Mouse (Mus musculus) hindbrain, embryonic 10.5 days (tissue): ENCODE measurements around the gene Ier3. TPM values are rescaled to one million over a fixed set of nuclear protein-coding genes. Genes with fewer than 3 reads are reported as not detected.
A peak's percentile ranks its signal among the peaks of the same experiment; 100 is the strongest.

ENCODE experiments used
- DNase-seq: peaks from one replicate; pipeline ENCODE4 v3.0.0-alpha.2; 2017; ENCODE audit warnings: low spot score
- H3K27ac ChIP-seq: fragments of 300-500 bp; sonication (generic); 2 replicates; pipeline ENCODE4 v1.5.1; 2016; ENCODE audit warnings: mild to moderate bottlenecking, moderate library complexity
- H3K27me3 ChIP-seq: fragments of 300-500 bp; sonication (generic); 2 replicates; pipeline ENCODE4 v1.6.1; 2016; ENCODE audit warnings: mild to moderate bottlenecking; ENCODE audit not compliant: poor library complexity, insufficient read depth, severe bottlenecking
- H3K36me3 ChIP-seq: fragments of 300-500 bp; sonication (generic); 2 replicates; pipeline ENCODE4 v1.6.1; 2016; ENCODE audit warnings: mild to moderate bottlenecking, moderate library complexity
- H3K4me1 ChIP-seq: fragments of 300-500 bp; sonication (generic); replicated peaks from 2 replicates; pipeline ENCODE4 v1.6.1; 2016; ENCODE audit warnings: mild to moderate bottlenecking
- H3K4me3 ChIP-seq: fragments of 300-500 bp; sonication (generic); 2 replicates; pipeline ENCODE4 v1.5.1; 2016; ENCODE audit warnings: mild to moderate bottlenecking, moderate library complexity
- H3K9me3 ChIP-seq: fragments of 300-500 bp; sonication (generic); 2 replicates; pipeline ENCODE4 v1.6.1; 2016; ENCODE audit warnings: mild to moderate bottlenecking, moderate library complexity
- WGBS: fragments of 180-500 bp; shearing (Covaris S2); methylation state at CpG from one replicate; pipeline ENCODE4 v1.1.7; 2016; 5-methylcytosine and 5-hydroxymethylcytosine counted together
- polyA plus RNA-seq: library from polyadenylated mRNA; unstranded; fragments of >200 nt; fragmentation: Nextera tagmentation; extraction: Ambion mirVana; gene quantifications from 2 replicates; pipeline ENCODE4 v1.2.1, GENCODE M21; 2016

Gene Ier3
- polyA plus RNA-seq, 1 experiment from 2014 or later, result 4.8 TPM

DNA sequence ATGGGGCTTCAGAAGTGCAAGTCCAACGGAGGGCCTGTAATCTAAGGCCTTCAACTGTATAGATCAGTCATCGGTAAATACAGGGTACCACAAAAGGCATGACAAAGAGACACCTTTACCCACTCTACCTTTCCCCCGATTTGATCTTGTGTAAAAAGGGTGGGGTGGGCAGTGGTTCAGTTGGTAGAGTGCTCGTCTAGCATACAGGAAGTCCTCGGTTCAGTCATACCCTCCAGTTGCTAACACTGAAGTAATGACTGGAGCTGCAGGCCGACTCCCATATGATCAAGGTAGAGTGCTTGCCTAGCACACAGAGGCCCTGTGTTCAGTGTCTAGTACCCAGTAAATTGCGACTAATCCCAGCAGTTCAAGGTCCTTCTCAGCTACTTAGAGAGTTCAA is 7.8 kb upstream of the Ier3 start:
- Histone ChIP-seq H3K27ac (no peak overlapping the region), H3K9me3 (no peaks in the 10 kb centered on the region), H3K4me1 (peaks cover 11% of the 10 kb centered on the region), H3K4me3 (no peak overlapping the region), H3K36me3 (no peaks in the 10 kb centered on the region), H3K27me3 (0 out of 2 replicates have a peak, but pooled peaks cover 14% of the 10 kb centered on the region)
- no peak for DNase-seq
- 91% methylated on average over 7 of the region's 7 CpGs for WGBS

DNA sequence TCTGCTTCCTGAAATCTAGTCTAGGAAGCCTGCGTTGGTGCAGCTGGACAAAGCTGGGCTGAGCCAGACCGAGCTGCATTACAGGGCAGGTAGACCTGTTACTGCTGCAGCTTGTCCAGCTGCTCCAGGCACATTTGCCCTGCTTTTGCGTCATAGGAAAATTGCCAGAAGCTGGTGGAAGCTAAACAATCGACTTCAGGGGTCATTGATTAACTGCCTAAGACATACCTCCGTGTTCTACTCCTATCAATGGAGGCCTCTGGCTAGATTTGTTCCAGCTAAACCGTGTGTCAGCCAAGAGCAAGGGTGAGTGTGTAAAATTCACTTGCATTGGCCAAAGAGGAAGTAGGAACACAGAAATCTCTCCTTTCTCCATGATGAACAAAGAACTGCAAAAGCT is 6.8 kb upstream of the Ier3 start:
- peaks cover 21% of the 10 kb centered on the region; the same call in 1 of the 2 replicates for H3K27me3 ChIP-seq
- DNase-seq, result no peak
- H3K27ac ChIP-seq, result no peak overlapping the region
- no peak overlapping the region for H3K4me3 ChIP-seq
- H3K36me3 ChIP-seq, result no peaks in the 10 kb centered on the region
- H3K9me3 ChIP-seq, result no peaks in the 10 kb centered on the region
- H3K4me1 ChIP-seq, result peaks cover 11% of the 10 kb centered on the region
- WGBS, result 71% methylated on average over 6 of the region's 6 CpGs

DNA sequence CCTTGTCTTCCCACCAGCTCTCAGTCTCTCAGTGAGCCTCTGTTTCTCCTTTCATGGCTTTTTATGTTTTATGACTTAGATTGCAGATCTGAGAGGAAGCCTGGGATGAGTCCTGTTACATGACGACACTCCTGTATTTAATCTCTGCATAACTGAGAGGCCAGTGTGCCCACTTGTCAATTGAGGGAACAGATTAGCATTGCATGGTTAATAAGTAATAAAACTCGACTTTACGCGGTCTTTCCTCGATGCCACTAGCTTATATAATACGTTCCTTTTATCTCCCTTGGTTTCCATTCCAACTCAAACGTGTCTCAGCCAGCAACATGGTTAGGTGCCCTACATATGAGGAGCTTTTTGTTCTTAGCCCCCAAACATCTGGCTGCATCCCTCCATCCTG is 5.6 kb upstream of the Ier3 start:
- no peaks in the 10 kb centered on the region for H3K9me3 ChIP-seq
- H3K27ac ChIP-seq, result no peak overlapping the region
- WGBS, result 74% methylated on average over 7 of the region's 7 CpGs
- DNase-seq, result no peak
- H3K27me3 ChIP-seq, result peaks cover 32% of the 10 kb centered on the region; the same call in 1 of the 2 replicates
- H3K4me1 ChIP-seq, result peaks cover 16% of the 10 kb centered on the region
- no peaks in the 10 kb centered on the region for H3K36me3 ChIP-seq
- H3K4me3 ChIP-seq, result no peak overlapping the region

DNA sequence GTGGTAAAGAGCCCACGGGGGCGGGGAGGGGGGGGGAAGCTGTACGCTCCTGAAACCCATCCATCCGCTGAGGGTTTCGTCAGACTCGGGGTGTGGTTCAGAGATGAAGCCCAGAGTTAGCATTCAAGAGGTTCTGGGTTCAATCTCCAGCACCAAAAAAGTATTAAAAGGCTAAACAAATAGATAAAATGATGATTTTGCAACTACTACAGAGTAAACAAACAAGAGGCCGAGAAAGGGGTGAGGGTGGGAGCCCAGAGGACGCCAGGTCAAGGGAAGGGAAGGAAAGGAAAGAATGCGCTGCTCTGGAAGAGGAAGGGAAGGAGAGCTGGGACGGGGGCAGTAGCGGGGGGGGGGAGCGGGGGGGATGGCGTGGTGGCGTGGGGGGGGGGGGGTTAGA is 4.8 kb upstream of the Ier3 start:
- no peak for DNase-seq
- H3K27ac ChIP-seq, result 0 out of 2 replicates have a peak overlapping the region, but pooled peaks have one; percentile 50
- no peaks in the 10 kb centered on the region for H3K36me3 ChIP-seq

DNA sequence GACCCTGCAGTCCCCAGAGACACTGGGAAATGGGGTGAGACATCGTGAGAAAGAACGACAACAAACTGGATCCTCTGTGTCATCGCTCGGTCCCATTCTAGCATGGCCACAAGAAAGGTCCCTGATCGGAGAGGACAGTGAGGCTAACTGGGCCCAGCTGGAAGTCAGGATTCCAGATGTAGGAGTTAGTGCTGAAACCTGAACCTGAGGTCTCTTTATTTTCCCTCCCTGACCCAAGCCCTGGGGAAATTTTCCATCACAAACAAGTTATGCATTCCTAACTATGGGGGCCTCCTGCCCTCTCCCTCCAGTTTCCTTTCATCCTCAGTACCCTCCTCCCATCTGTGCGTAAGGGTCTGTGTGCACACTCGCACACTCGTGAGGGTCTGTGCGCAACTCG is 4.3 kb upstream of the Ier3 start:
- DNase-seq, result peak; percentile 32
- Histone ChIP-seq H3K36me3 (no peaks in the 10 kb centered on the region), H3K4me1 (peaks cover 30% of the 10 kb centered on the region), H3K27ac (0 out of 2 replicates have a peak overlapping the region, but pooled peaks have one; percentile 50), H3K27me3 (peaks cover 46% of the 10 kb centered on the region; the same call in 1 of the 2 replicates), H3K9me3 (no peaks in the 10 kb centered on the region), H3K4me3 (0 out of 2 replicates have a peak overlapping the region, but pooled peaks have one; percentile 6)
- WGBS, result 46% methylated on average over 10 of the region's 10 CpGs

More for the DNA sequence above, 4.8 kb upstream of the Ier3 start:
- peaks cover 24% of the 10 kb centered on the region for H3K4me1 ChIP-seq
- H3K4me3 ChIP-seq, result 0 out of 2 replicates have a peak overlapping the region, but pooled peaks have one; percentile 6
- 27% methylated on average over 14 of the region's 14 CpGs for WGBS
- H3K9me3 ChIP-seq, result no peaks in the 10 kb centered on the region
- H3K27me3 ChIP-seq, result peaks cover 41% of the 10 kb centered on the region; the same call in 1 of the 2 replicates

DNA sequence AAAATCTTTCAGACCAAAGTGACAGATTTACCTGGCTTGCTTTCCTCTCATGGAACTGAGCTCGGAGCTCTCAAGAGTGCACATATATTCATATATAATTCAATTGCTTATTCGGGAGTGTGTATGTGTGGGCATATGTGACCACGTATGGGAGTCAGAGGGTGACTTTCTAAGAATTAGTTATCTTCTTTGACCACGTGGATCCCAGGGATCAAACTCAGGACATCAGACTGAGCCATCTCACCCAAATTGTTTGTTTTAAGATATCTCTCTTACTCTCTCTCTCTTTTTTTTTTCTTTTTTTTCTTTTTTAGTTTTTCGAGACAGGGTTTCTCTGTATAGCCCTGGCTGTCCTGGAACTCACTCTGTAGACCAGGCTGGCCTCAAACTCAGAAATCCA is 1.4 kb upstream of the Ier3 start:
- Histone ChIP-seq H3K27me3 (peaks cover 47% of the 10 kb centered on the region; the same call in 1 of the 2 replicates), H3K36me3 (peaks cover 6% of the 10 kb centered on the region; the same call in 1 of the 2 replicates)
- 80% methylated on average over 5 of the region's 5 CpGs for WGBS

DNA sequence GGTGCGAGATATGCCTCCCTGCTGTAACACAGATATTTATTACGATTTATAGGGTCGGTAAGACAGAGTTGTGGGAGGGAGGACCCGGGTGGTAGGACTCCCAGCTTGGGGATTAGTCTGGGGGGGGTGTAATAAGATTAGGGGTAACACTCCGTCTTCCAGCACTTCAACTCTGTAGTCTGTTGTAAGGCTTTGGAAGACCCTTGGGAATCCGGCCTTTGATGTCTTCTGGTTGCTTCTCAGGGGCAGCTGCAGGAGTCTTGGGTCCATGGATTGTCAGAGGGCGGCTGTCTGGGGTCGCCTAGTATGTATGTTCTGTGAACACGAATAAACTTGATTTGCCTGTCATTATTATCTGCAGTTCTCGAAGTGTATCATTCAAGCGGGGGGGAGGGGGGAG is 1.1 kb downstream of the Ier3 start:
- H3K27ac ChIP-seq, result peak overlapping the region; percentile 95
- H3K4me3 ChIP-seq, result peak overlapping the region; percentile 77
- H3K27me3 ChIP-seq, result peaks cover 33% of the 10 kb centered on the region; the same call in 1 of the 2 replicates
- no peak for DNase-seq
- H3K9me3 ChIP-seq, result no peaks in the 10 kb centered on the region
- H3K36me3 ChIP-seq, result peaks cover 30% of the 10 kb centered on the region
- 3% methylated on average over 11 of the region's 11 CpGs for WGBS
- peaks cover 38% of the 10 kb centered on the region for H3K4me1 ChIP-seq

More for the DNA sequence above, 1.4 kb upstream of the Ier3 start:
- no peak overlapping the region for H3K4me3 ChIP-seq
- no peak for DNase-seq
- H3K27ac ChIP-seq, result no peak overlapping the region
- no peaks in the 10 kb centered on the region for H3K9me3 ChIP-seq
- H3K4me1 ChIP-seq, result peaks cover 49% of the 10 kb centered on the region

DNA sequence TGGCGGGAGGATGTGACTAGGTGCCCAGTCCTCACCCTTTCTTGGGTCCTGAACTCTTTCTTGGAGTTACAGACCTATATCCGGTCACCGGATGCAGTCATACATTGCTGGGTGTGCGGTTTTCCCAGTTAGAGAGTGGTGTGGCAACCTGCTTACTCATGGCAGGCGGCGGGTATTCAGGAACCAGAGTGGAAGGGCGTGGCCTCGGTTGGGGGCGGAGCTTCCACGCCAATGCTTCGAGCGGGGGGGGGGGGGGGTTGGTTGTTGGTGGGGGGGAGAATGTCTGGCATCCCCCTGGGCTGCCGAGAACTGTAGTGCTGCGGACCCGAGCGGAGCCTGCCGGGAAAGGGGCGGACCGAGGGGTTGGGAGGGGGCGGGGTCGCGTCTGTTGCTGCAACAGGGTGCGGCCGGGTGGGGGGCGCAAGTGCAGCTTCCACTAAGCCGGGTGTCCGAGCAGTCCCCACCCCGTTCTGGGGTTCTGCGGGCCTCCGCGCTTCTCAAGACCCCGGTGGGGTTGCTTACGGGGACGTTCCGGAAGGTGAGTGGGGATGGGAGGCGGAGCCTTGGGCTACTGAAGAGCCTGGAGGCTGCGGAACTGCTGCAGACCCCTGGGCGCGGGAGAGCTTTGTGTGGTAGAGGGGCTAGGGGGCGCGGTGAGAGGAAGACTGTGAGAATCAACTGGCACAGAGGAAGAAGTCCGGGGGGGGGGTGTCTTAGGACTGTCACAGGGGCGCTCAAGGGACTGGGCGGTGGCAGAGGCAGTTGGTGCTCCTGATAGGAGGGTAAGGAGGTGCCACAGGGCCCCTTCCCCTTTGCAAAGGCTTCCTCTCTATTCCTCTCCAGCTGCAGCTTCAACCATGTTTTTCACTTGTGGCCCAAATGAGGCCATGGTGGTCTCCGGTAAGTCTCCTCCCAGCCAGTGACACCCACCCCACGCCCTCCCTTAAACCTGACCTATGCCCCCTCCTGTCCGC is 1.8 kb downstream of the Ier3 start, which contains the start of gene Flot1:
Gene Flot1 (plus strand): TSS at position 267 of the 974 bp plus-strand sequence.
- peaks cover 38% of the 10 kb centered on the region for H3K4me1 ChIP-seq
- H3K27ac ChIP-seq, result peak within 1 kb of the TSS; percentile 95
- H3K9me3 ChIP-seq, result no peaks in the 10 kb centered on the region
- DNase-seq, result peak; percentile 90
- H3K27me3 ChIP-seq, result peaks cover 33% of the 10 kb centered on the region; the same call in 1 of the 2 replicates
- H3K36me3 ChIP-seq, result peaks cover 37% of the 10 kb centered on the region
- peak within 1 kb of the TSS; percentile 77 for H3K4me3 ChIP-seq
- WGBS, result under 1% methylated on average over 47 of the region's 47 CpGs

DNA sequence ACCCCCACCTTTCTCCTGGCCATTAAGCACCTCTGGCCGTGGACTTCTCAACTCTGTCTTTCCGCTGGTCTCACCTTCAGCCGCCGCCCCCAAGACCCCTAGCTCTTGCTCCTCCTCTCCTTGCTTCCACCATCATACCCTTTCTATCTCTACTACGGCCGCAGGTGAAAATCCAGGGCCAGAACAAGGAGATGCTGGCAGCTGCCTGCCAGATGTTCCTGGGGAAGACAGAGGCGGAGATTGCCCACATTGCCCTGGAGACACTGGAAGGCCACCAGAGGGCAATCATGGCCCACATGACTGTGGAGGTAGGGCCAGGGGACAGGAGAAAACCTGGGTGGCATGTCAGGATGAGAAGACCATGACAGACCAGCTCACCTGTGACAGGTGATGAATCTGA is 2.9 kb downstream of the Ier3 start:
- Histone ChIP-seq H3K9me3 (no peaks in the 10 kb centered on the region), H3K4me1 (peaks cover 38% of the 10 kb centered on the region), H3K27ac (no peak overlapping the region), H3K36me3 (peaks cover 42% of the 10 kb centered on the region), H3K4me3 (peak overlapping the region; percentile 77; the same call in 1 of the 2 replicates), H3K27me3 (peaks cover 29% of the 10 kb centered on the region; the same call in 1 of the 2 replicates)
- DNase-seq, result peak; percentile 37
- 58% methylated on average over 7 of the region's 7 CpGs for WGBS

DNA sequence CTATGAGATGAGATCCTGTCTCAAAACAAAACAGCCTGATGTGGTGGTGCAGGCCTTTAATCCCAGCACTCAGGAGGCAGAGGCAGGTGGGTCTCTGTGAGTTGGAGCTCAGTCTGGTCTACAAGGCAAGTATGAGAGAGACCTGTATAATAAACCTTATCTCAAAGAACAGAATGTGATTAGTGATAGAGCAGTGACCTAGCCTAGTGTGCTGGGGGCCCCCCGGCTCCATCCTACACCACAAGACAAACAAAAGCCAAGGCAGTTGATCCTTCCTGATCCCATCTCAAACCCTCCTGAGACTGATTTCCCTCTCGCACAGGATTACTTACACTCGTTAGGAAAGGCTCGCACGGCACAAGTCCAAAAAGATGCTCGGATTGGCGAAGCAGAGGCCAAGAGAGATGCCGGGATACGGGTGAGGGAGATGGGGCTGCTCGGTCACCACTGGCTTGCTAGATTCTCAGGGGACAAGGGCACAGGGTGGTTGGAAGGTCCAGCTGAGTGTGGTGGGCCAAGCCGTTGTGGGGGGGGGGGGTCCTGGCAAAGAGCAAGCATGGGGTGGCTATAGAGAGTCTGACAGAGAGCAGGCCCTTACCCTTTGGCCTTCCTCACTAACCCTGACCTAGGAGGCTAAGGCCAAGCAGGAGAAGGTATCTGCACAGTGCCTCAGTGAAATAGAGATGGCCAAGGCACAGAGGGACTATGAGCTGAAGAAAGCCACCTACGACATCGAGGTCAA is 3.8 kb downstream of the Ier3 start:
- Histone ChIP-seq H3K4me3 (no peak overlapping the region), H3K27me3 (peaks cover 20% of the 10 kb centered on the region; the same call in 1 of the 2 replicates), H3K4me1 (peaks cover 47% of the 10 kb centered on the region), H3K27ac (no peak overlapping the region), H3K36me3 (peaks cover 51% of the 10 kb centered on the region), H3K9me3 (no peaks in the 10 kb centered on the region)
- DNase-seq, result no peak
- 95% methylated on average over 13 of the region's 13 CpGs for WGBS

DNA sequence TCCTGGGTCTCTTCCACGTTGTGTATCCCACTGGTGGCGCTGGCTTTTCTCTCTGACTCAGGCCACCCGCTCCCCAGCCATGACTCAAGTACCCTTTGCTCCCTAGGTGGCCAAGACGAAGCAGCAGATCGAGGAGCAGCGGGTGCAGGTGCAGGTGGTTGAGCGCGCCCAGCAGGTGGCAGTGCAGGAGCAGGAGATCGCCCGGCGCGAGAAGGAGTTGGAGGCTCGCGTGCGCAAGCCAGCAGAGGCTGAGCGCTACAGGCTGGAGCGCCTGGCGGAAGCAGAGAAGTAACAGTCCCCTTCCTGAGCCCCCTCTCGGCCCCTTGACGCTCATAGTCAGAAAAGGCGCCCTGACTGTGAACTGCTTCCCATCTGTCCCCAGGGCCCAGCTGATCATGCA is 8.3 kb downstream of the Ier3 start:
- H3K27ac ChIP-seq, result no peak overlapping the region
- no peaks in the 10 kb centered on the region for H3K27me3 ChIP-seq
- peaks cover 92% of the 10 kb centered on the region for H3K36me3 ChIP-seq
- WGBS, result 8% methylated on average over 21 of the region's 21 CpGs
- peaks cover 24% of the 10 kb centered on the region for H3K4me1 ChIP-seq
- H3K4me3 ChIP-seq, result peak overlapping the region; percentile 18; the same call in 1 of the 2 replicates
- no peaks in the 10 kb centered on the region for H3K9me3 ChIP-seq
- DNase-seq, result peak; percentile 83

DNA sequence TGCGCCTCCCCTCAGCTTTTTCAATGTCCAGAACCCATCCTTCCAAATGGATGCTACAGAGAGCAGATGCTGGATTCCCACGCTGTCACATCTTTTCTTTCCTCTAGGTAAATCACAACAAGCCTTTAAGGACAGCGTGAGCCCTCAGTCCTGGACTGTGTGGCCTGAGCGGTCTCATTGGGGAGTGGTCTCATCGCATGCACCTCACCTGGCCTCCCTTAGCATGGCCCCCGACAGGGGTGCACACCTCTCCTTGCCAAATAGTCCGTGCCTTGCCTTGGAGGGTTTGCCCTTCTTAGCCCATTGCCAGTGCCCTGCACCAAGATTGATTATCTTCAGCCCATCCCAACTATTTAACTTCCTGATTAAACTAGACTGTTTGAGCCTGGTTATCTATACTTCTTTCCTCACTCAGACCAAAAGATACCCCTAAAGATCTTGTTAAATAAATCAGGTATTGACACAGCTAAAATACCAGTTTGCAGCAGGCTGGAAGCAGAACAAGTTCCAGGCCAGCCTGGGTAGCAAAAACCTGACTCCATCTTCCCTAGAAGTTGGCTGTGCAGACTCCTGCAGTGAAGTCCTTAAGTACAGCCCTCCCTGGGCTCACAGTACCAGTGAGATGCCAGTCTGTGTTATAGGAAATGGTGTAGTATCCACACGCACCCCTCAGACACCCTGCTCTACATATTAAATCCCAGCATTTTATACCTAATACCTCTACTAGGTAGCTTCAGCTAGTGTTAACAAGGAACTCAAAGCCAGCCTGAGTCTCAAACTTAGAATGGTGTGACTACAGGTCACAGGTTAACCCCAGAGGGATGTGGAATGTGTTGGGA is 11.1 kb downstream of the Ier3 start:
- H3K36me3 ChIP-seq, result peaks cover 88% of the 10 kb centered on the region
- H3K27me3 ChIP-seq, result no peaks in the 10 kb centered on the region
- peak; percentile 29 for DNase-seq
- H3K9me3 ChIP-seq, result no peaks in the 10 kb centered on the region
- H3K4me3 ChIP-seq, result no peak overlapping the region
- H3K4me1 ChIP-seq, result peaks cover 42% of the 10 kb centered on the region
- 70% methylated on average over 8 of the region's 8 CpGs for WGBS
- no peak overlapping the region for H3K27ac ChIP-seq
